Mouse (Mus musculus) kidney, adult 8-10 months (tissue): Measurements from ENCODE around the gene Psg18.
A peak's percentile ranks its signal among the peaks of the same experiment; 100 is the strongest.
"Not testable (repeated sequence)": the region's sequence is repeated elsewhere in the genome, so short reads cannot be mapped to it uniquely, and the experiment has no call there.

ENCODE experiments used
- DNase-seq, 2 experiments: peaks; one replicate each; pipeline ENCODE4 v3.0.0; 2022

The Psg18 gene

GRCm38 (mm10) chr7:18354909-18355308 is at the start of gene Psg18:
Psg18 (minus strand) TSS chr7:18355009.
- not testable (repeated sequence) for DNase-seq

- DNase-seq: peak in 1 of 2 experiments; percentile 17
These were observed 48.6 kb upstream of the Psg18 start for GRCm38 (mm10) chr7:18403407-18403806.

- DNase-seq: peak; percentile 28 to 46
These were observed 47.9 kb upstream of the Psg18 start for GRCm38 (mm10) chr7:18402527-18403237.

- not testable (repeated sequence) for DNase-seq
These were observed 36.7 kb upstream of the Psg18 start for GRCm38 (mm10) chr7:18391483-18391882.

GRCm38 (mm10) chr7:18378295-18378694 is 23.5 kb upstream of the Psg18 start:
- no peak for DNase-seq

GRCm38 (mm10) chr7:18335411-18335810 is 19.4 kb downstream of the Psg18 start:
- not testable (repeated sequence) for DNase-seq
